10 mouse cellular contexts compared by ENCODE assay signal in genomic region chr17:25643517-25644294, GRCm38 (mm10).
DNase-seq lines count a peak whose midpoint lies in the region; ATAC-seq lines count a peak whose summit lies in the region.
"Had no signal": no experiment of that assay in that cellular context is flagged by ENCODE, and none has a peak within 500 bp of the region (broad histone marks: within the 10 kb centered on the region; RNA-seq: fewer than 3 reads in every experiment).

No protein-coding gene starts in this region.

- DNase-seq in kidney, postnatal 36 days, result no peak
- DNase-seq in NIH3T3 (ENCODE audit: low read depth), result peak; percentile 18
- peak; percentile 45 for DNase-seq in limb, embryonic 11.5 days (ENCODE audit: low spot score)
- DNase-seq in urinary bladder, postnatal 4 days (ENCODE audit: low spot score in 2 of 2), result no peak
- DNase-seq in ovary, adult 18-20 months (ENCODE audit: low spot score), result no peak
- DNase-seq: right cerebral cortex, postnatal 14 days had no signal

- H3K4me2 ChIP-seq in kidney, embryonic 15.5 days, result no peak overlapping the region
- H3K4me2 ChIP-seq in embryonic facial prominence, embryonic 13.5 days, result no peak overlapping the region
- no peak overlapping the region for H3K4me2 ChIP-seq in limb, embryonic 11.5 days (ENCODE audit: low read depth, severe bottlenecking)

- H3K4me1 ChIP-seq in kidney, embryonic 15.5 days, result peaks cover 34% of the 10 kb centered on the region
- H3K4me1 ChIP-seq in embryonic facial prominence, embryonic 13.5 days, result peaks cover 46% of the 10 kb centered on the region
- peaks cover 16% of the 10 kb centered on the region for H3K4me1 ChIP-seq in limb, embryonic 11.5 days (ENCODE audit: control insufficient read depth, insufficient read depth, low read length)

- 0 out of 2 replicates have a peak, but pooled peaks cover 3% of the 10 kb centered on the region for H3K36me3 ChIP-seq in kidney, embryonic 15.5 days
- peaks cover 25% of the 10 kb centered on the region for H3K36me3 ChIP-seq in embryonic facial prominence, embryonic 13.5 days
- no peaks in the 10 kb centered on the region for H3K36me3 ChIP-seq in limb, embryonic 11.5 days (ENCODE audit: control insufficient read depth, insufficient read depth, low read length)

- 0 out of 2 replicates have a peak, but pooled peaks have one; percentile 12 for ATAC-seq in kidney, embryonic 15.5 days (replicated peaks; ENCODE audit: low FRiP score)
- no peak for ATAC-seq in embryonic facial prominence, embryonic 13.5 days (ENCODE audit: insufficient number of reproducible peaks, insufficient read depth, low FRiP score, low TSS enrichment, low read depth)
- ATAC-seq in limb, embryonic 11.5 days (ENCODE audit: insufficient number of reproducible peaks, low FRiP score, low TSS enrichment, low read depth), result no peak
- ATAC-seq in inflammation-experienced regulatory T-cells, adult 6 months, result no peak
- ATAC-seq: intestine, embryonic 16.5 days had no signal

- H3K9ac ChIP-seq in kidney, embryonic 15.5 days, result no peak overlapping the region
- no peak overlapping the region for H3K9ac ChIP-seq in embryonic facial prominence, embryonic 13.5 days
- H3K9ac ChIP-seq in limb, embryonic 11.5 days (ENCODE audit: low read length), result no peak overlapping the region

- H3K27me3 ChIP-seq in kidney, embryonic 15.5 days, result no peaks in the 10 kb centered on the region
- no peaks in the 10 kb centered on the region for H3K27me3 ChIP-seq in embryonic facial prominence, embryonic 13.5 days
- no peaks in the 10 kb centered on the region for H3K27me3 ChIP-seq in limb, embryonic 11.5 days (ENCODE audit: control insufficient read depth, insufficient read depth, low read length)

- no peak overlapping the region for H3K27ac ChIP-seq in kidney, embryonic 15.5 days
- H3K27ac ChIP-seq in embryonic facial prominence, embryonic 13.5 days, result 0 out of 2 replicates have a peak overlapping the region, but pooled peaks have one; percentile 2
- H3K27ac ChIP-seq in limb, embryonic 11.5 days (replicated peaks; ENCODE audit: low read depth, low read length), result no peak overlapping the region

- no peaks in the 10 kb centered on the region for H3K9me3 ChIP-seq in kidney, embryonic 15.5 days (replicated peaks)
- H3K9me3 ChIP-seq in embryonic facial prominence, embryonic 13.5 days, result no peaks in the 10 kb centered on the region
- no peaks in the 10 kb centered on the region for H3K9me3 ChIP-seq in limb, embryonic 11.5 days (ENCODE audit: control insufficient read depth, low read length)

- no peak overlapping the region for H3K4me3 ChIP-seq in kidney, embryonic 15.5 days (replicated peaks)
- no peak overlapping the region for H3K4me3 ChIP-seq in embryonic facial prominence, embryonic 13.5 days
- H3K4me3 ChIP-seq in limb, embryonic 11.5 days (ENCODE audit: low read depth, low read length), result no peak overlapping the region

- WGBS in kidney, embryonic 15.5 days, result 59% methylated on average over 13 of the region's 13 CpGs
- 72% methylated on average over 13 of the region's 13 CpGs for WGBS in embryonic facial prominence, embryonic 13.5 days
- WGBS in limb, embryonic 11.5 days, result 53% methylated on average over 13 of the region's 13 CpGs

Comparison
In these comparisons a context has a peak if more than half of its experiments do, and no peak if none do; other contexts are left out.
1. DNase-seq: peak in NIH3T3 (single experiment) and limb, embryonic 11.5 days (single experiment); none in kidney, postnatal 36 days (0 of 2), urinary bladder, postnatal 4 days (0 of 2) and ovary, adult 18-20 months (single experiment).